Mouse (Mus musculus): ENCODE results near the gene 1700025G04Rik. TPM values are rescaled to one million over a fixed set of nuclear protein-coding genes. Genes with fewer than 3 reads are reported as not detected.

Gene 1700025G04Rik
- polyA plus RNA-seq, 1 experiment from 2014 or later, result 29.1 TPM

DNA sequence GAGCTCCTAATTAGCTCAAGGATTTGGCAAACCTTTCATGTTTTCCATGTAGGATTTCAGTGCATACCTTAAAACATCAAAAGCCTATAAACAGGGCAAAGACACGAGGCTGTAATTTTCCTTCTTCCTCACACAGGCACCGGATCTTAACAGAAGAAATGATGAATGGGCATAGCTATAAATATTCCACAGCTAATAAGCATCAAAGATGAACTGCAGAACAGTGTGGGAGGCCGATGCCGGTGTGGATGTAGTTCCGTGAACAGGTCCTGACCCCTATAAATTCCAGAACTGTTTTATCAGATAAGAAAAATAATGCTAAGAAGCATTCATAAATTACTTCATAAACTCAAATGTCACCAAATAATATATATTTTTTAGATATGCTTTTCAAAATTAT is 42.5 kb downstream of the 1700025G04Rik start:
- Histone ChIP-seq H3K4me3 (no peak overlapping the region), H3K4me1 (peaks cover 15% of the 10 kb centered on the region)
- no peak for ATAC-seq

DNA sequence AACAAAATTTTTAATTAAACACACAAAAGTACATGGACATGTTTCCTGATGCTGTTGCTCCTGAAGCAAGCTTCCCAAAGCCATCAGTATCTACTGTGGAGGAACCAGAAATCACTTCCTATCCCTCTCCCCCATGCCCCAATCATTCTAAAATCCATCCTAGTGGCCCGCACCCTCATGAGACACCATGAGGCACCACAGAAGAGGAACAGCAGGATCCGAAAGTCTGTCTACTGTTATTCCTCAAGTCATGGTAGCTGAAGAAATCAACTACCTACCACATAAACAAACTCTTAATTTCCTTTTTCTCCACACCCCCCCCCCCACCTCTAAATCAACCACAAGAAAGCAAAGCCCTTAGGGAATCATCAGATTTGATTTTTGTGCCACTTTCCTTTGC is 46.5 kb downstream of the 1700025G04Rik start:
- Histone ChIP-seq H3K9ac (no peak overlapping the region), H3K4me1 (peaks cover 32% of the 10 kb centered on the region), H3K27me3 (no peaks in the 10 kb centered on the region), H3K4me2 (no peak overlapping the region), H3K27ac (no peak overlapping the region), H3K9me3 (replicated peaks) (no peaks in the 10 kb centered on the region), H3K4me3 (no peak overlapping the region), H3K36me3 (ENCODE audit: poor library complexity, severe bottlenecking) (no peaks in the 10 kb centered on the region)
- no peak for ATAC-seq
- WGBS, result 94% methylated on average over 2 of the region's 2 CpGs

More for the DNA sequence above, 42.5 kb downstream of the 1700025G04Rik start:
- WGBS, result 59% methylated on average over 5 of the region's 5 CpGs
- no peaks in the 10 kb centered on the region for H3K27me3 ChIP-seq
- no peak overlapping the region for H3K27ac ChIP-seq
- H3K9ac ChIP-seq, result 0 out of 2 replicates have a peak overlapping the region, but pooled peaks have one; percentile 26
- no peaks in the 10 kb centered on the region for H3K36me3 ChIP-seq (ENCODE audit: poor library complexity, severe bottlenecking)
- H3K9me3 ChIP-seq (replicated peaks), result no peaks in the 10 kb centered on the region
- H3K4me2 ChIP-seq, result no peak overlapping the region

GRCm38 (mm10) chr1:152042409-152042808 is 47.5 kb downstream of the 1700025G04Rik start:
- Histone ChIP-seq H3K27me3 (no peaks in the 10 kb centered on the region), H3K36me3 (ENCODE audit: poor library complexity, severe bottlenecking) (no peaks in the 10 kb centered on the region), H3K9ac (no peak overlapping the region), H3K27ac (no peak overlapping the region), H3K9me3 (replicated peaks) (no peaks in the 10 kb centered on the region), H3K4me1 (peaks cover 39% of the 10 kb centered on the region), H3K4me2 (no peak overlapping the region), H3K4me3 (no peak overlapping the region)
- WGBS, result 76% methylated on average over 3 of the region's 3 CpGs
- no peak for ATAC-seq

- Histone ChIP-seq H3K27ac (no peak overlapping the region), H3K4me1 (peaks cover 34% of the 10 kb centered on the region; the same call in 1 of the 2 replicates)
Measured at GRCm38 (mm10) chr1:152041005-152041404, 48.9 kb downstream of the 1700025G04Rik start.

GRCm38 (mm10) chr1:152040053-152040452 is 49.9 kb downstream of the 1700025G04Rik start:
- H3K9ac ChIP-seq, result no peak overlapping the region
- ATAC-seq, result no peak
- no peaks in the 10 kb centered on the region for H3K36me3 ChIP-seq (ENCODE audit: poor library complexity, severe bottlenecking)
- no peaks in the 10 kb centered on the region for H3K9me3 ChIP-seq (replicated peaks)
- 85% methylated on average over 7 of the region's 7 CpGs for WGBS
- H3K4me3 ChIP-seq, result no peak overlapping the region
- H3K27me3 ChIP-seq, result no peaks in the 10 kb centered on the region
- peaks cover 38% of the 10 kb centered on the region for H3K4me1 ChIP-seq
- H3K4me2 ChIP-seq, result no peak overlapping the region
- H3K27ac ChIP-seq, result 0 out of 2 replicates have a peak overlapping the region, but pooled peaks have one; percentile 0

More at GRCm38 (mm10) chr1:152041005-152041404, 48.9 kb downstream of the 1700025G04Rik start:
- ATAC-seq, result no peak
- Histone ChIP-seq H3K9ac (no peak overlapping the region), H3K4me2 (no peak overlapping the region), H3K9me3 (replicated peaks) (no peaks in the 10 kb centered on the region), H3K4me3 (no peak overlapping the region), H3K27me3 (no peaks in the 10 kb centered on the region), H3K36me3 (ENCODE audit: poor library complexity, severe bottlenecking) (no peaks in the 10 kb centered on the region)
- 93% methylated on average over 4 of the region's 4 CpGs for WGBS

- H3K36me3 ChIP-seq (ENCODE audit: poor library complexity, severe bottlenecking), result no peaks in the 10 kb centered on the region
- no peak for ATAC-seq
- no peak overlapping the region for H3K4me2 ChIP-seq
- 78% methylated on average over 8 of the region's 8 CpGs for WGBS
- H3K9ac ChIP-seq, result no peak overlapping the region
- H3K9me3 ChIP-seq (replicated peaks), result no peaks in the 10 kb centered on the region
- no peaks in the 10 kb centered on the region for H3K27me3 ChIP-seq
- peaks cover 43% of the 10 kb centered on the region for H3K4me1 ChIP-seq
- H3K27ac ChIP-seq, result 0 out of 2 replicates have a peak overlapping the region, but pooled peaks have one; percentile 0
- no peak overlapping the region for H3K4me3 ChIP-seq
Measured at GRCm38 (mm10) chr1:152039588-152039987, 50.3 kb downstream of the 1700025G04Rik start.

DNA sequence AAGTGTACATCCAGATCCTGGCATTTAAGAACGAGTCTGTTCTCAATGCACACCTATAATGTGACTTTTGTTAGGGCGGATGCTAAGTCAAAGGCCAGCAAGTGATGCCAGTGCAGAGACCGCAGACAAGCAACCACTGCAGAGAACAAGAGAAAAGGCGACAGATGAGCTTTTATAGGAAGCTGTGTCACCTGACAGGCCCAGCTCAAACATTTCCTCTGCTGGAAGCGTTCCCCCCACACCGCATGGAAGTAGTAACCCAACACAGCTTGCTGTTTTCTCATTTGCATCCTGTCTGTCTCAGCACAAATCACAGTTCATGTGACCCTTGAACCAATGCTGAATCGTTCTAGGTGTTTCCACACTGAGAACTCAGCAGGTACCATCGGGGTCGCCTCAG is 51.8 kb downstream of the 1700025G04Rik start:
- Histone ChIP-seq H3K27me3 (no peaks in the 10 kb centered on the region), H3K4me1 (peaks cover 43% of the 10 kb centered on the region), H3K9ac (no peak overlapping the region), H3K4me3 (no peak overlapping the region), H3K27ac (no peak overlapping the region), H3K4me2 (no peak overlapping the region), H3K9me3 (replicated peaks) (no peaks in the 10 kb centered on the region), H3K36me3 (ENCODE audit: poor library complexity, severe bottlenecking) (no peaks in the 10 kb centered on the region)
- ATAC-seq, result no peak
- 70% methylated on average over 9 of the region's 9 CpGs for WGBS

DNA sequence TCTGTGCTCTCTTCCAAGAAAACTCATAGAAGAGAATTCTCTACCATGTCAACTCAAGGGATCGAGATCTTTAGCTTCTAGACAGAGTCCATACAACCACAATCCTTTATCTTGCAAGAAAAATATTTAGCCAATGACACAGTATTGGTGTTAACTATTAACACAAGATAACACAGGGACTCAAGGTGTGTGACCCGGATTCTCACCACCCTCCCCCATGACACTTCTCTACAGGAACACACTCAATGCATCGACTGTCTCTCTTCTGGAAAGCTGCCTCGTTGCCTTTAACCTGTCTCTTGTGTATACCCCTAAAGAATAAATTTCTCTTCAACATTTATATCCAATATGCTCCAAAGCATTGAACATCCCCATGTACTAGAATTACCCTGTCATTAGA is 52.3 kb downstream of the 1700025G04Rik start:
- H3K27me3 ChIP-seq, result no peaks in the 10 kb centered on the region
- H3K36me3 ChIP-seq (ENCODE audit: poor library complexity, severe bottlenecking), result no peaks in the 10 kb centered on the region
- no peak overlapping the region for H3K4me2 ChIP-seq
- WGBS, result 78% methylated on average over 4 of the region's 4 CpGs
- no peak overlapping the region for H3K9ac ChIP-seq
- no peak overlapping the region for H3K4me3 ChIP-seq
- no peak overlapping the region for H3K27ac ChIP-seq
- no peak for ATAC-seq
- H3K4me1 ChIP-seq, result peaks cover 43% of the 10 kb centered on the region
- 0 out of 2 replicates have a peak, but pooled peaks cover 3% of the 10 kb centered on the region for H3K9me3 ChIP-seq (replicated peaks)

- H3K4me1 ChIP-seq, result peaks cover 39% of the 10 kb centered on the region
- no peak overlapping the region for H3K4me3 ChIP-seq
- H3K9ac ChIP-seq, result no peak overlapping the region
- no peak for ATAC-seq
- whole genome bisulfite sequencing, result 57% methylated on average over 7 of the region's 7 CpGs
- H3K27ac ChIP-seq, result no peak overlapping the region
- no peak overlapping the region for H3K4me2 ChIP-seq
- no peaks in the 10 kb centered on the region for H3K27me3 ChIP-seq
- H3K36me3 ChIP-seq (ENCODE audit: poor library complexity, severe bottlenecking), result no peaks in the 10 kb centered on the region
- 0 out of 2 replicates have a peak, but pooled peaks cover 6% of the 10 kb centered on the region for H3K9me3 ChIP-seq (replicated peaks)
Measured at GRCm38 (mm10) chr1:152034766-152035165, 55.2 kb downstream of the 1700025G04Rik start.

DNA sequence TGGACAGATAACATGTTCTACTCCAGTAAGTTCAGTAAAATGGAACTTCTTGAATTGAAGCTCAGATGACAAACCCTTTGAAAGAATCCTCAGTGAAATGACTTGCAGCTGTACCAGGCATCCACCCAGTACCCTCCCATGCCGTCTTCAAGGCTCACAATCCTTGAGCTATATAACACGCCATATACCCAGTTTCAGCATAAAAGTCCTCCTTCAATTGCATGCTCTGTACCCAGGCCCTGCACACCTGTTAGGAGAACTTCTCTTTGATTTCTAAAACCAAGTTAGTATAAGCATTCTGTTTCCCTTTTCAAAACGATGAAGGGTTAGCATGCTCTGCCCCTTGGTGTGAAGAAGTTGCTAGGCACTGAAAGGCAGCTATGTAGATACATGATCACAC is 56.2 kb downstream of the 1700025G04Rik start:
- Histone ChIP-seq H3K27ac (no peak overlapping the region), H3K4me2 (no peak overlapping the region), H3K4me1 (peaks cover 30% of the 10 kb centered on the region), H3K27me3 (no peaks in the 10 kb centered on the region), H3K4me3 (no peak overlapping the region), H3K9me3 (replicated peaks) (0 out of 2 replicates have a peak, but pooled peaks cover 6% of the 10 kb centered on the region), H3K9ac (no peak overlapping the region), H3K36me3 (ENCODE audit: poor library complexity, severe bottlenecking) (no peaks in the 10 kb centered on the region)
- no peak for ATAC-seq
- WGBS, result 79% methylated on average over 3 of the region's 3 CpGs

DNA sequence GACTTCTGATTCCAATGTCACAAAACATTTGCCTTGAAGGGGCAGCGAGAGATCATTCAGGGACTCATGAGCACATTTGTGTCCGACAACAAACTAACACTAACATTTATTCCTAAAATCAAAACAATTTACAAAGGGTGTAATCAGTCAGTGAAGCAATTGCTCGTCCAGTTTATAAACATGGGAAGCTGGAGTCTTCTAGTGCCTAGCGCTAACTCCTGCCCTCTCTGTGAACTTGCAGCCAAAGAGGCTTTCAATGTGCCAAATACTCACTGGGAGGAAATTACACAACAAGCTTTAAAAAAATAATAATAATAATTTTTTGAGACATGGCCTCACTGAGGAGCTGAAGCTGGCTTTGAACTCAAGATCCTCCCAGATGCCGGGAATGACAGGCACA is 57.8 kb downstream of the 1700025G04Rik start:
- no peak overlapping the region for H3K4me2 ChIP-seq
- WGBS, result 92% methylated on average over 5 of the region's 5 CpGs
- 0 out of 2 replicates have a peak, but pooled peaks cover 6% of the 10 kb centered on the region for H3K9me3 ChIP-seq (replicated peaks)
- no peaks in the 10 kb centered on the region for H3K36me3 ChIP-seq (ENCODE audit: poor library complexity, severe bottlenecking)
- H3K27ac ChIP-seq, result no peak overlapping the region
- no peak for ATAC-seq
- peaks cover 19% of the 10 kb centered on the region for H3K4me1 ChIP-seq
- no peak overlapping the region for H3K4me3 ChIP-seq
- no peak overlapping the region for H3K9ac ChIP-seq
- no peaks in the 10 kb centered on the region for H3K27me3 ChIP-seq

GRCm38 (mm10) chr1:152030546-152030945 is 59.4 kb downstream of the 1700025G04Rik start:
- no peak for ATAC-seq
- H3K4me2 ChIP-seq, result no peak overlapping the region
- no peak overlapping the region for H3K4me3 ChIP-seq
- H3K9ac ChIP-seq, result no peak overlapping the region
- 23% methylated on average over 6 of the region's 6 CpGs for WGBS
- H3K27ac ChIP-seq, result no peak overlapping the region
- H3K9me3 ChIP-seq (replicated peaks), result 0 out of 2 replicates have a peak, but pooled peaks cover 6% of the 10 kb centered on the region
- H3K4me1 ChIP-seq, result peaks cover 16% of the 10 kb centered on the region
- no peaks in the 10 kb centered on the region for H3K36me3 ChIP-seq (ENCODE audit: poor library complexity, severe bottlenecking)
- H3K27me3 ChIP-seq, result no peaks in the 10 kb centered on the region

DNA sequence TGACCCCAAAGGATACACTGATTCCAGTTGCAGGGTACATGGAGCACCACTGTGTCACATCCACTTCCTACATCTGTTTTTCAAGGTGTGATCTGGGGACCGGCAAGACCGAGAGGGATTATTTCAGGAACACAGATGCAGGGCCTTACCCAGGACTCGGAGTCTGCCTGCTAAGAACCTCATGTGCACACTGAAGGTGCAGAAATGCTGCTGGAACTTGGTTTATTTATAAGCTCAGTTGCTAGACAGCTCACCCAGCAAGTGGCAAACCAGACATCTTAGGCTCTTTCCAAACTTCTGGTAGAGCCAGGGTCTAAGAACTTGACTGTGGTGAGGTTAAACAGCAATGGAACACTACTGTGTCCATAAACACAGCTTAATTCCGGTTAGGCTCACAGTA is 61.2 kb downstream of the 1700025G04Rik start:
- no peak for ATAC-seq
- Histone ChIP-seq H3K4me1 (peaks cover 7% of the 10 kb centered on the region; the same call in 1 of the 2 replicates), H3K4me3 (no peak overlapping the region), H3K4me2 (no peak overlapping the region), H3K9me3 (replicated peaks) (0 out of 2 replicates have a peak, but pooled peaks cover 6% of the 10 kb centered on the region), H3K27ac (no peak overlapping the region), H3K27me3 (no peaks in the 10 kb centered on the region), H3K9ac (no peak overlapping the region), H3K36me3 (ENCODE audit: poor library complexity, severe bottlenecking) (no peaks in the 10 kb centered on the region)
- WGBS, result 88% methylated on average over 4 of the region's 4 CpGs

Data from forebrain, embryonic 13.5 days (tissue).